Mouse (Mus musculus): ENCODE results near the gene Smcr8. TPM values are rescaled to one million over a fixed set of nuclear protein-coding genes. Genes with fewer than 3 reads are reported as not detected.
A peak's percentile ranks its signal among the peaks of the same experiment; 100 is the strongest.

Gene Smcr8
- polyA plus RNA-seq, 1 experiment from 2014 or later = 9.8 TPM

- 52% methylated on average over 1 of the region's 1 CpGs for WGBS
- Histone ChIP-seq H3K4me1 (peaks cover 7% of the 10 kb centered on the region), H3K4me3 (no peak overlapping the region), H3K27ac (no peak overlapping the region), H3K4me2 (replicated peaks) (no peak overlapping the region), H3K9me3 (replicated peaks) (no peaks in the 10 kb centered on the region), H3K36me3 (no peaks in the 10 kb centered on the region), H3K27me3 (peaks cover 4% of the 10 kb centered on the region; the same call in 1 of the 2 replicates), H3K9ac (no peak overlapping the region)
- ATAC-seq (ENCODE audit: low FRiP score) = no peak
Measured at GRCm38 (mm10) chr11:60826700-60827099, 49.4 kb downstream of the Smcr8 start.

GRCm38 (mm10) chr11:60827241-60827945 is 50.1 kb downstream of the Smcr8 start:
- Histone ChIP-seq H3K36me3 (no peaks in the 10 kb centered on the region), H3K9ac (no peak overlapping the region), H3K4me3 (no peak overlapping the region), H3K4me2 (replicated peaks) (no peak overlapping the region), H3K27me3 (peaks cover 4% of the 10 kb centered on the region; the same call in 1 of the 2 replicates), H3K4me1 (peaks cover 7% of the 10 kb centered on the region), H3K27ac (no peak overlapping the region), H3K9me3 (replicated peaks) (no peaks in the 10 kb centered on the region)
- ATAC-seq (ENCODE audit: low FRiP score) = no peak
- 59% methylated on average over 4 of the region's 4 CpGs for WGBS

GRCm38 (mm10) chr11:60828903-60829302 is 51.6 kb downstream of the Smcr8 start:
- no peak for ATAC-seq (ENCODE audit: low FRiP score)
- Histone ChIP-seq H3K27me3 (peaks cover 4% of the 10 kb centered on the region; the same call in 1 of the 2 replicates), H3K4me1 (peaks cover 7% of the 10 kb centered on the region), H3K9me3 (replicated peaks) (no peaks in the 10 kb centered on the region), H3K36me3 (no peaks in the 10 kb centered on the region), H3K27ac (no peak overlapping the region), H3K4me3 (no peak overlapping the region), H3K9ac (no peak overlapping the region), H3K4me2 (replicated peaks) (no peak overlapping the region)
- WGBS = 42% methylated on average over 2 of the region's 2 CpGs

DNA sequence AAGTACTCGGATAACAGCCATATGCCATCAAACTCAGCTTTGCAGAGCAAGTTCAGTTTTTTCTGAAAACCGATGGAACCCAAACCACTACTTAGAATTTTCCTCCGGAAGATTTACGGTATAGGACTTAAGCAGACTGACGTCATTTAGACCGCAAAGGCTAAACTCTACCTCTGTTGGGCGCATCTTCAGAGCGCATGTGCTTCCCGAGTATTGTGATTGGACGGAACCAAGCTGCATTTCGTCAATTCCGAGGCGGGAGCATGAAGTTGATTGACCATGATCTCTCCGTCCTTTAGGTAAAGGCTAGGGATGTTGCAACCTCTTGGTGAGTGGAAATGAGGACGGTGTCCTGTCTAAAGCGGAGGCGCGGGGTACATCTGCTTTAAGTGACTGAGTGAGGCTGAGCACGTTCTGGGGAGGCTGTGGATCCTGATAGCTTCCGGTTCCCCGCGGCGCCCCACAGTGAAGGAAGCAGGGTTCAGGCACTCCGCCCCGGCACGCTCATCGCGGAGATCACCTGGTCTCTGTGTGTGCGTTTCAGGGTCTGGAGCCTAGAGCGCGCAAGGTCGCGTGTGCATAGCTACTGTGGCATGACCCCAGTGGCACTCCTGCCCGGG is 53.2 kb downstream of the Smcr8 start, which contains the start of gene Dhrs7b:
TSS of gene Dhrs7b (plus strand) at position 199 of the 620 bp plus-strand sequence.
- peak within 1 kb of the TSS; percentile 66 for H3K27ac ChIP-seq
- peak; percentile 93 for ATAC-seq (ENCODE audit: low FRiP score)
- peaks cover 7% of the 10 kb centered on the region for H3K4me1 ChIP-seq
- under 1% methylated on average over 34 of the region's 34 CpGs for WGBS
- H3K27me3 ChIP-seq = peaks cover 4% of the 10 kb centered on the region; the same call in 1 of the 2 replicates
- H3K4me2 ChIP-seq (replicated peaks) = peak within 1 kb of the TSS; percentile 86
- H3K4me3 ChIP-seq = peak within 1 kb of the TSS; percentile 66
- H3K36me3 ChIP-seq = no peaks in the 10 kb centered on the region
- H3K9me3 ChIP-seq (replicated peaks) = no peaks in the 10 kb centered on the region
- H3K9ac ChIP-seq = peak within 1 kb of the TSS; percentile 77

- no peak for ATAC-seq (ENCODE audit: low FRiP score)
- Histone ChIP-seq H3K27ac (no peak overlapping the region), H3K4me1 (no peaks in the 10 kb centered on the region), H3K36me3 (no peaks in the 10 kb centered on the region), H3K4me2 (replicated peaks) (no peak overlapping the region), H3K9me3 (replicated peaks) (no peaks in the 10 kb centered on the region), H3K9ac (no peak overlapping the region), H3K4me3 (no peak overlapping the region), H3K27me3 (no peaks in the 10 kb centered on the region)
- 94% methylated on average over 6 of the region's 6 CpGs for WGBS
Measured at GRCm38 (mm10) chr11:60836897-60837296, 59.6 kb downstream of the Smcr8 start.

Small RNAs within 50 kb of the gene (microRNA-seq; reads per million reads assigned to microRNA genes)
- gene Mir5100 = 0.81 reads per million

Other genes starting within 250 kb of the Smcr8 start
- 35.1 and 37.8 TPM in 2 replicates for gene Alkbh5, start 241.1 kb upstream of the Smcr8 start, polyA plus RNA-seq (2016; fragmentation: Nextera tagmentation; extraction: Ambion mirVana)
- gene Llgl1, start 77.8 kb upstream of the Smcr8 start, polyA plus RNA-seq (2016; fragmentation: Nextera tagmentation; extraction: Ambion mirVana) = 106 and 113 TPM in 2 replicates
- 75.5 and 76.7 TPM in 2 replicates for gene Flii, start 50.3 kb upstream of the Smcr8 start, polyA plus RNA-seq (2016; fragmentation: Nextera tagmentation; extraction: Ambion mirVana)
- gene Mief2, start 49.1 kb upstream of the Smcr8 start, polyA plus RNA-seq (2016; fragmentation: Nextera tagmentation; extraction: Ambion mirVana) = 18.2 and 20.2 TPM in 2 replicates
- 16.7 and 17.3 TPM in 2 replicates for gene Top3a, start 159 bp upstream of the Smcr8 start, polyA plus RNA-seq (2016; fragmentation: Nextera tagmentation; extraction: Ambion mirVana)
- 23.2 and 28.1 TPM in 2 replicates for gene Shmt1, start 34.2 kb downstream of the Smcr8 start, polyA plus RNA-seq (2016; fragmentation: Nextera tagmentation; extraction: Ambion mirVana)
- 25.6 and 30.4 TPM in 2 replicates for gene Dhrs7b, start 53.1 kb downstream of the Smcr8 start, polyA plus RNA-seq (2016; fragmentation: Nextera tagmentation; extraction: Ambion mirVana)
- gene Tmem11, start 101.7 kb downstream of the Smcr8 start, polyA plus RNA-seq (2016; fragmentation: Nextera tagmentation; extraction: Ambion mirVana) = 41.5 and 46.5 TPM in 2 replicates
- gene Natd1, start 137.2 kb downstream of the Smcr8 start, polyA plus RNA-seq (2016; fragmentation: Nextera tagmentation; extraction: Ambion mirVana) = 26.7 and 28.3 TPM in 2 replicates
- 49.9 and 51.0 TPM in 2 replicates for gene Map2k3, start 154.5 kb downstream of the Smcr8 start, polyA plus RNA-seq (2016; fragmentation: Nextera tagmentation; extraction: Ambion mirVana)
- 2.7 and 3.2 TPM in 2 replicates for gene Kcnj12, start 245.0 kb downstream of the Smcr8 start, polyA plus RNA-seq (2016; fragmentation: Nextera tagmentation; extraction: Ambion mirVana)

All from hindbrain, embryonic 12.5 days (tissue).